Mouse (Mus musculus) T-helper 2 cell (primary cell): ENCODE data around the gene Nsmce4a.

ENCODE experiments used
- in situ Hi-C: fragments of 300-600 bp; cut with MboI, MseI; formaldehyde crosslinking; loops from one replicate; pipeline ENCODE4 v1.15.1; 2025; ENCODE audit warnings: high pct_unique_total_duplicates

Gene Nsmce4a

DNA sequence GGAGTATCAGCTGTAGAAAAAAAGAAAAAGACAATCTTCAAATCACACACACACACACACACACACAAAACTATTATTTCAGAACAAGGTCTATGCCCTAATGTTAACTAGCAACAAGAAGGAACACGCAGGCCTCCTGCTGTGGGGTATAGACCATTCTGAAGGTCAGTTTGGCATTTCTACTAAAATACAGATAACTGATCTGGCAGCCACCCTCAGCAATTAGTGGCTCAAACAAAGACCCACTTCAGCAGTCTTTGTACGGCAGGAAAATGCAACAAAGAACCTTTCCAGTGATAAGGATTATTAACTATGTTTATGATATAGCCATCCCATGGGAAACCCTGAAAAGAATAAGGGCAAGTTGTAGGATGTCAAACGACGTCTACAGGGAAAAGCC, 35.9 kb downstream of the Nsmce4a start:
- in situ Hi-C loops, result loop anchor here (25.0 kb wide), 1 partner anchor 825 kb away; the partner anchor contains the start of genes 2310057M21Rik and Pstk

GRCm38 (mm10) chr7:130535174-130535573, 37.7 kb downstream of the Nsmce4a start:
- in situ Hi-C loops, result loop anchor here (25.0 kb wide), 1 partner anchor 827 kb away; the partner anchor contains the start of genes 2310057M21Rik and Pstk

DNA sequence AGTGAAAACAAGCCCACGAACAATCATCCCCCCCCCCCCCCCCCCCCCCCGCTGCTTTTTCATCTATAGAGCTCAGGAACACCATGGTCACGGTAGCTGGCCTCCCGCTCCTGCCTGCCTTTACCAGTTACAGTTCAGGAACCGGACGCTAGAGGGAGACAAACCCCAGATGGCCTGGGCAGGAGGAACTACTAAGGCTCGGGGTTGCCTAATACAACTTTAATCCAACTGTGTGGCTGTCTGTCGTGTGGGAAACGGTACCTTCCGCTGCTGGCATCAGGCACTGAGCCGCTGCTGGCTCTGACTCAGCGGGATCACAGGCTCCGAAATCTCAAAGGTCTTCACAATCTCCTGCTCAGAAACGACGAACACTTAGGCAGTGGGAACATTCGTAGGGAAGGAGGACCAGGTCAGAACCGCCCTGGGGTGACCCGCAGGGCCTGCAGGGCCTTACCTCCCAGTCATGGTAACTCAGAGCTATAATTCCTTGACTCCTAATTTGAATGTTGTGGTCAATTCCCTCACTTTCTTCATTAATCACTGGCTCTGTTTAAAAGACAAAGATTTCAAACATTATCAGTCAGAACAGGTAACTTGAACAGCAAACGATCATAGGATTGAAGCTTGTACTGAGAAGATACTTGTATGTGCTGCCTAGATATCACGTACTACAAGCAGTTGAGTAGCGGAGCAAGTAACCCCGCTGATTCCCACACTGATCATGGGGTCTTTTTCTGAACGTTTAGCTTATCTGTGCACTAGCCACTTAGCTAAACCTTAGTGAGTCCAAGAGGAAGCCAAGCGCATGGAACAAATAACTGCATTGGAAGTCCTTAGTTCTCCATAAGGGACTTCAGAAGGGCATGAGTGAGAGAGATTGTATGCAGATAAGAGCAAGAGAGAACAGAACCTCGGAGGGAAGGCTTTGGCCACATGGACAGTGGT, 39.3 kb downstream of the Nsmce4a start:
- in situ Hi-C loops, result loop anchor here (25.0 kb wide), 1 partner anchor 829 kb away; the partner anchor contains the start of genes 2310057M21Rik and Pstk

- in situ Hi-C loops, result loop anchor here (25.0 kb wide), 1 partner anchor 831 kb away; the partner anchor contains the start of genes 2310057M21Rik and Pstk
These were observed 41.8 kb downstream of the Nsmce4a start for GRCm38 (mm10) chr7:130531138-130531537.

GRCm38 (mm10) chr7:130527306-130527705, 45.6 kb downstream of the Nsmce4a start:
- in situ Hi-C loops, result loop anchor here (25.0 kb wide), 1 partner anchor 835 kb away; the partner anchor contains the start of genes 2310057M21Rik and Pstk

GRCm38 (mm10) chr7:130523451-130523850, 49.5 kb downstream of the Nsmce4a start:
- in situ Hi-C loops, result loop anchor here (25.0 kb wide), 1 partner anchor 1761 kb away; no protein-coding TSS in a partner anchor

DNA sequence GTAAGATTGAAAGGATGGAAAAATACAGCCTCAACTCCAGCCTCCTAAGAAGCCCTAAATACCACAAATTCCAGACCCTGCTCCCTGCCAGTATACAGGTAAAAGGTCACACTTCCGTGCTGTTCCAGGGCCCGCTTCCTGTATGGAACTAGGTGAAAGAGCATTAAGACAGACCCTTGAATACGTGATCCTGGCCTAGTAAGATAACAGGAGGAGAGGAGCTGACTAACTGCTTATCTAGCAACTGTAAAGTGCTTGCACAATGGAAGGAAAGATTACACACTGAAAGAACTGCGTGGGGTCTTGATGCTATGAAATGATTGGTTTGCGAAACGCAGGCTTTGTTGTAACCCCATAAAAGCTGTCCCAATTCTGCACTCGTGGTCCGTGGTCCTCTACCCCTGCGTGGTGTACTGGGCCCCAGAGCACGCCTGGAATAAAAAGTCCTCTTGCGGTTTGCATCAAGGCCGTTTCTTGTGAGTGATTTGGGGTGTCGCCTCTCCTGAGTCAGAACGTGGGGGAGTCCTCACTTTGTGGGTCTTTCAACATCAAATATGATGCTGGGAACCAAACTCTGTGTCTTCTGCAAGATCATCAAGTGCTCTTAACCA, 52.0 kb downstream of the Nsmce4a start:
- in situ Hi-C loops, result loop anchor here (25.0 kb wide), 1 partner anchor 1759 kb away; no protein-coding TSS in a partner anchor

- in situ Hi-C loops, result loop anchor here (25.0 kb wide), 1 partner anchor 1758 kb away; no protein-coding TSS in a partner anchor
These were observed 52.9 kb downstream of the Nsmce4a start, which contains the start of gene Ate1 for GRCm38 (mm10) chr7:130520049-130520425. Gene Ate1 (minus strand): TSS chr7:130520369.

DNA sequence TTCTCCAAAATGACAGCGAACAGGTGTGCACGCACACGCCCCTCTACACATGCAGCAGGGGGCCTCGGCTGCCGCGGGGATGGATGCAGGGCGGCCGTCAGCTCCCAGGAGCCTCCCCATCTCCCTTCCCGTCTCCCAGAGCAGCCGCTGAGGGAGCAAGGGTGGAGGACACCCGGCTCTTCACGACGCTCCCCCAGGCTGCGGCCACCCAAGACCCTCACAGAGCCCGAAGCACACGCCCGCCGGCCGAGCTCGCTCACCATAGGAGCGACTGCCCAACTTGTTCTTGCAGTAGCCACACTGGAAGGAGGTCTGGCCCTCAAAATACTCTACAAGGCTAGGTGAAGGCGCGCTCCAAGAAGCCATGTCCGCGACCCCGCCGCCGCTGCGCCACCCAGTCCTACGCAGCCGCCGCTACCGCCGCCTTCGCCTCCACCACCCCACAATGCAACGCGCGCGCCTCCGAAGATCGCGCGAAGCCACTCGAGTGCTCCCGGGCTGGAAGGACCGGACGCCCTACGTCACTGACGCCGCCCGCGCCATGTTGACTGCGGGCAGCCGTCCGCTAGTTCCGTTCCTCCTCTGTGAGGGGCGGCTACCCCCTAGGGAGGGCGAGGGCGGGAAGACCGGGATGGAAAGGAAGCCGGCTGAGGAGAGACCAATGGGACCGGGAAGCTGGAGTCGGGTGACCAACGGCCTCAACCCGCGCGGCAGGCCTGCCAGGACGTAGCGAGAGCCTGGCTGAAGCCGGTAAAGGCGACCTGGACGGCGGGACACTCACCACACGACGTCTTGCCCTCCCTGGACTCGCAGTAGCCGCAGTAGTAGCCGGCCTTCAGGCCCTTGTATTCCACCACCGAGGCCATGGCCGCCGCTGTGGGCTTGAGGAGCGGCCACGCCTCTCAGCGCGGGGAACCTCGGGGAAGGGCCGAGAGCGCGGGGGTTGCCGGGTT, 53.5 kb downstream of the Nsmce4a start:
- in situ Hi-C loops, result loop anchor here (25.0 kb wide), 1 partner anchor 1757 kb away; no protein-coding TSS in a partner anchor

DNA sequence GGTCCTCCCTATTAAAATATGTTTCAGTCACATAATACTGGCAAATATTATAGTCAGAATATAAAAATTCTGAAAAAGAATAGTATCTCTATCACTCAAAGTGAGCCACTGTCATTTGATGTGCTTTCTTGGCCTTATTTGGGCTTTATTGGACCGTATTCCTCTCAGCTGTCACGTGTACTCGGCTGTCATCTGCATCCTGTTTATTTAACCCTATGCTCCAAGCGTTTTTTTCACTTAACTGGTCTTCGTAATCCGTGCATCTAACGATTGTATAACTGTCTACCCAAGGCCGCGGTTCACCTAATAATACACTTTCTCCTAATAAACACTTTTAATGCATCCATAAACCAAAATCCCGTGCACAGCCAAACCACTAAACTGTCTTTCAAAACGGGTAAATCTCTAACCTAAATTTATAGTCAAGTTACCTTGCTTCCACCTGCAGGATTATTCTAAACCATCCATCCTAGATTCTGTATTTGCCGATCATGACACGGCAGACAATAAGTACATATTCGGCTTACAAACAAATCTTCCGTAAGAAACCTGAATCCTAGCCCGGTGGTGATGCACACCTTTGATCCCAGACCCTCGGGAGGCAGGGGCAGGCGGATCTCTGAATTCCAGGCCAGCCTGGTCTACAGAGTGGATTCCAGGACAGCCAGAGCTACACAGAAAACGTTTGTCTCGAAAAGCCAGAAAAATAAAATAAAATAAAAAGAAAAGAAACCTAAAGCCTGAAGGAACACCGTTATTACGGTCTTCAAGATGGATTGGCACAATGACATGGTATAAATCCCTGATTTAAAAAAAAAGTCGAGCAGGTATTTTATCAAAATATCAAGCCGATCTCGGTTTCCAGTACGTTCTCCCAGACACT, 54.5 kb downstream of the Nsmce4a start:
- in situ Hi-C loops, result loop anchor here (25.0 kb wide), 1 partner anchor 1756 kb away; no protein-coding TSS in a partner anchor

DNA sequence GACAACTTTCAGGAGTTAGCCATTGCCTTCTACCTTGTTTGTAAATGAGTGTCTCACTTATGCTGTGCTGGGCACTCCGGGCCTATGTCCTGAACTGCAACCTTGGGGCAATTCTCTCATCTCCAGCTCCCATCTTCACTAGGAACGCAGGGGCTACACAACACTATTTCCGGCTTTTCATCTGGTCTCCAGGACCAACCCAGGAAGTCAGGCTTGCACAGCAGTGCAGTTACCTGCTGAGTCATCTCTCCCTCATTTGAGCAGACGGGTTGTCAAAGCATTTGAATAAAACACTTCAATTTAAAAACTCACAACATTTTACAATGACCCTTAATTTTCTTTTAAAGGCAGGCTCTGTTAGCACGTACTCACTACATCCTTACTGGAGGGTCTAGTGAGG, 62.7 kb downstream of the Nsmce4a start:
- in situ Hi-C loops, result loop anchor here (25.0 kb wide), 1 partner anchor 1748 kb away; no protein-coding TSS in a partner anchor

DNA sequence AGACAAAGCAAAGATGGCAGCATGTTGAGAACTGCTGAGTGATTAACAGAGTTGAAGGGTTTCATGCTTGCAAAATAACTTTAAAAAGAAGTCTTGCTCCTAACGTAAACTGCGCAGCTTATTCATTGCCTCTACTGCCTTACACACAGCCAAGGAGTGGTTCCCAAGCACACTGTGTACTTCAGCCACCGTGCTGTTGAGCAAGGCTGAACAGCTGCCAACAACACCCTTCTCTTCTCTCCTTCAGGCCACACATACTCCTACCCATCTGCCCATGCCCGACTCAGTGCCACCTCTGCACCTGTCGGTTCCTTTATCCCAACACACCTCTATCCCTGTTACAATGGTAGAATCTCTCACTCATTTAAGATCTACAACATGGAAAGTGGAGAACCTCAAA, 69.9 kb downstream of the Nsmce4a start:
- in situ Hi-C loops, result loop anchor here (25.0 kb wide), 1 partner anchor 1741 kb away; no protein-coding TSS in a partner anchor

GRCm38 (mm10) chr7:130501499-130501898, 71.4 kb downstream of the Nsmce4a start:
- in situ Hi-C loops, result loop anchor here (25.0 kb wide), 1 partner anchor 1739 kb away; no protein-coding TSS in a partner anchor

DNA sequence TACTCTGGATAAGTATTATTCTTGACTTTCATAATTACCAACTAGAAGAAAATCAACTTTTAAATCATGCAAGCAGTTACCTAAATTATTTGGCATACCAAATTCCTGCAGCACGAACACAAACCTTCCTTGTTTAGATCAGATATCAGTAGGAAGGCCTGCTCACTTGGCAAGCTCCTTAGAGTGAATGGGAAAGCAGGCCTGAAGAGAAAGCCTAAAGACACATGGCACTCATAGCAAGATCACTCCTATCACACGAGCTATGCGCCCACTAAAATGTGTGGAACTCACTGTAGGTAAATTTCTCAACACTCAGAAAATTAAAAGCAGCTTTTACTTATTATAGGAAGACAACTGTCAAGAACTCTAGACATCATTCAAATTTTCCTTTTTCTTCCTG, 79.6 kb downstream of the Nsmce4a start:
- in situ Hi-C loops, result no loop called here

DNA sequence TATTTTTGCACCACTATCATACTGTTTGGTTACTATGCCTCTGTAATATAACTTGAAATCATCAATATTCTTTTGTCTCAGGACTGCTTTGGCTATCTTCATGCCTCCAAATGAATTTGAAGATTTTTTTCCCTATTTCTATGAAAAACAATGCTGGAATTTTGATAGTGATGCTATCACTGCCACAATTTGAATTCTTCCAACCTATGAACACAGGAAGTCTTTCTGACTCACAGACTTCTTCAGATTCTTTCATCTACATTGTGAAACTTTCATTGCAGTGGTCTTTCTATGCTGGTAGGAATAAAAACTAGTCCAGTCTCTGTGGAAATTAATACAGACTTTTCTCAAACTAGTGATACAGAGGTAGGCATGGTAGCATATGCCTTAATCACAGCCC, 80.9 kb downstream of the Nsmce4a start:
- in situ Hi-C loops, result no loop called here
